Mouse (Mus musculus) heart, embryonic 14.5 days (tissue): ENCODE measurements around the gene Asb15. TPM values are rescaled to one million over a fixed set of nuclear protein-coding genes. Genes with fewer than 3 reads are reported as not detected.
A peak's percentile ranks its signal among the peaks of the same experiment; 100 is the strongest.

Experiments used
- ATAC-seq: fragments of 200-750 bp; cut with Nextera tagmentation; 2 replicates; pipeline ENCODE4 v1.8.0; 2017; ENCODE audit warnings: low read depth, moderate TSS enrichment; ENCODE audit not compliant: insufficient number of reproducible peaks, insufficient read depth, low FRiP score
- H3K27ac ChIP-seq, 2 experiments: fragments of 200-500 bp in 1 of 2; fragments of 300-500 bp in 1 of 2; sonication (generic) in 1 of 2; replicated peaks in 1 of 2; 2 replicates each; pipeline ENCODE4 v1.5.1; 2012 to 2014; ENCODE audit warnings: low read depth in 2 of 2, low read length in 2 of 2, control low read depth in 1 of 2, mild to moderate bottlenecking in 1 of 2, mixed read lengths in 1 of 2; ENCODE audit not compliant: control insufficient read depth in 1 of 2, insufficient read depth in 1 of 2
- H3K27me3 ChIP-seq: fragments of 300-500 bp; sonication (generic); 2 replicates; pipeline ENCODE4 v1.6.1; 2014; ENCODE audit warnings: mild to moderate bottlenecking, low read length, control low read depth; ENCODE audit not compliant: control insufficient read depth, insufficient read depth
- H3K36me3 ChIP-seq: fragments of 300-500 bp; sonication (generic); 2 replicates; pipeline ENCODE4 v1.6.1; 2014; ENCODE audit warnings: mild to moderate bottlenecking, control low read depth, low read length, mixed read lengths; ENCODE audit not compliant: control insufficient read depth, insufficient read depth
- H3K4me1 ChIP-seq, 2 experiments: fragments of 200-500 bp in 1 of 2; fragments of 300-500 bp in 1 of 2; sonication (generic) in 1 of 2; 2 replicates each; pipeline ENCODE4 v1.6.1; 2012 to 2014; ENCODE audit warnings: low read length in 2 of 2, control low read depth in 1 of 2, mixed read lengths in 1 of 2; ENCODE audit not compliant: control insufficient read depth in 2 of 2, insufficient read depth in 2 of 2
- H3K4me2 ChIP-seq: fragments of 300-500 bp; sonication (generic); 2 replicates; pipeline ENCODE4 v1.6.1; 2014; ENCODE audit warnings: mild to moderate bottlenecking, low read length
- H3K4me3 ChIP-seq, 2 experiments: fragments of 200-500 bp in 1 of 2; fragments of 300-500 bp in 1 of 2; sonication (generic) in 1 of 2; 2 replicates each; pipeline ENCODE4 v1.5.1; 2012 to 2014; ENCODE audit warnings: low read length in 2 of 2, mild to moderate bottlenecking in 2 of 2, control low read depth in 1 of 2, low read depth in 1 of 2, moderate library complexity in 1 of 2; ENCODE audit not compliant: control insufficient read depth in 1 of 2, insufficient read depth in 1 of 2
- H3K9ac ChIP-seq: fragments of 300-500 bp; sonication (generic); 2 replicates; pipeline ENCODE4 v1.6.1; 2014; ENCODE audit warnings: mild to moderate bottlenecking, low read length
- H3K9me3 ChIP-seq: fragments of 300-500 bp; sonication (generic); 2 replicates; pipeline ENCODE4 v1.6.1; 2016; ENCODE audit warnings: low read length, control low read depth; ENCODE audit not compliant: control insufficient read depth
- WGBS: fragments of 180-500 bp; shearing (Covaris S2); extraction: QIAGEN DNeasy Blood & Tissue Kit; methylation state at CpG from one replicate; pipeline ENCODE4 v1.1.7; 2014; 5-methylcytosine and 5-hydroxymethylcytosine counted together
- polyA plus RNA-seq: library from polyadenylated mRNA; unstranded; fragments of >200 nt; fragmentation: Nextera tagmentation; extraction: Ambion mirVana; gene quantifications from 2 replicates; pipeline ENCODE4 v1.2.1, GENCODE M21; 2014

The Asb15 gene
- polyA plus RNA-seq, 1 experiment from 2014 or later, result 0.49 TPM

DNA sequence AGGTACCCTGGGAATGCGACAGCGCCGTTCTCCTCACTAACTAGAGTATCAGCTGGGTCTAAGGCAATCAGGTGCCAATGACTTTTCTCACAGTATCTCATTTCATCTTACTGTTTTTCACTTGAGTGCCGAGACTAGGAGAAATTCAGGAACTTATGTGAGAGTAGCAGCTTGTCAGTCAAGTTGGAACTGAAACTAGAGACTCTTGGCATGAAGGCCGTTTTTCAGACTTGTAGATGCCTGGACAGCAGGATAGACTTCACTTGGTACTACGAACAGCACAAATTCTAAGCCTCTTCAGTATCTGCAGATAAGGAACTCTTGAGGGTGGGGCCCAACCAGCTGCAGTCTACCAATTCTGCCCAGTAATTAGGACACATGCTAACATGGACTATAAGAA lies 72.2 kb downstream of the Asb15 start:
- WGBS, result 27% methylated on average over 6 of the region's 6 CpGs

DNA sequence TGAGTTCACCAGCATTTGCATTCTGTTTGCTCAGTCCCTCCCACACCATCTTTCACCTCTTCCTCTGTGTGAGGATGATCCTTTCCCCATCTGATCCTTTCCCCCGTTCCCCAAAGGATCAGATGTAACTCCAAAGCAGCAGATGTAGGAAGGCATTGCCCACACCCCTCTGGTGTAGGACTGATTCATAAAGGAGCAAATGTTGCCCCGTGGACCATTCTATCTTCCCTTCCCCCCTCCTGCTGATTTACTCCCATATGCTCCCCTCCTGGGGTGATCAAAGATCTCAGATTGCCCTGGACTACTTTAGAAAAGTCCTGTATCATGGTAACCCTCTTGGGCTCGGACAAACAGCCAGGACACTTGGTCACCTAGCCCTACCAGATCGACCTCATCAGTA lies 72.8 kb downstream of the Asb15 start:
- Histone ChIP-seq H3K36me3 (peaks cover 35% of the 10 kb centered on the region), H3K27me3 (no peaks in the 10 kb centered on the region), H3K4me1 (peaks cover 12 to 26% of the 10 kb centered on the region in 2 experiments), H3K9ac (peak overlapping the region; percentile 89), H3K27ac (peak overlapping the region; percentile 74 to 98; a peak in 3 of 4 replicates), H3K4me2 (peak overlapping the region; percentile 74), H3K4me3 (peak overlapping the region; percentile 51 to 56), H3K9me3 (no peaks in the 10 kb centered on the region)
- no peak for ATAC-seq
- 51% methylated on average over 4 of the region's 4 CpGs for WGBS

More for the DNA sequence above, 72.2 kb downstream of the Asb15 start:
- no peaks in the 10 kb centered on the region for H3K9me3 ChIP-seq
- ATAC-seq, result no peak
- H3K27me3 ChIP-seq, result no peaks in the 10 kb centered on the region
- H3K9ac ChIP-seq, result peak overlapping the region; percentile 89
- H3K4me2 ChIP-seq, result peak overlapping the region; percentile 74
- H3K36me3 ChIP-seq, result peaks cover 30% of the 10 kb centered on the region
- peak overlapping the region; percentile 74 to 98 for H3K27ac ChIP-seq
- peak overlapping the region; percentile 51 to 56; a peak in 3 of 4 replicates for H3K4me3 ChIP-seq
- peaks cover 12 to 26% of the 10 kb centered on the region in 2 experiments for H3K4me1 ChIP-seq

DNA sequence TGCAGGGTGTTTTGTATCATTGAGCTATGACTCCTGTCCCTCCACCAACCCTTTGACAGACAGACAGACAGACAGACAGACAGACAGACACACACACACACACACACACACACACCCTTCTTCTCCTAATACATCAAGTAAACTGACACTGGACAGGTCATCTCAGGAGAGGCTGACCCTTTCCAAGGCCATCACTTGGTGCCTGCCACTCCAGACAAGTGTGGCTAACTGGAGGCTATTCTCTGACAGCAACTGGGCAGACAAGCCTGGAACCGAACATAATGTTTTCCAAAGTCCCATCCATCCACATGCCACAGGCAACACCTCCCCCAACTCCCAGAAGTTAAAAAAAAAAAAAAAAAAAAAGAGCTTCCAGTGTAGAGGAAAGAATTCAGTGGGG lies 73.7 kb downstream of the Asb15 start:
- no peaks in the 10 kb centered on the region for H3K9me3 ChIP-seq
- peak overlapping the region; percentile 89 for H3K9ac ChIP-seq
- ATAC-seq, result no peak
- no peaks in the 10 kb centered on the region for H3K27me3 ChIP-seq
- WGBS, result 4% methylated on average over 1 of the region's 1 CpGs
- H3K4me1 ChIP-seq, result peaks cover 12 to 32% of the 10 kb centered on the region in 2 experiments
- H3K36me3 ChIP-seq, result peaks cover 45% of the 10 kb centered on the region
- H3K27ac ChIP-seq, result peak overlapping the region; percentile 40 to 98; a peak in 3 of 4 replicates
- peak overlapping the region; percentile 1 to 51; a peak in 3 of 4 replicates for H3K4me3 ChIP-seq
- peak overlapping the region; percentile 74 for H3K4me2 ChIP-seq

DNA sequence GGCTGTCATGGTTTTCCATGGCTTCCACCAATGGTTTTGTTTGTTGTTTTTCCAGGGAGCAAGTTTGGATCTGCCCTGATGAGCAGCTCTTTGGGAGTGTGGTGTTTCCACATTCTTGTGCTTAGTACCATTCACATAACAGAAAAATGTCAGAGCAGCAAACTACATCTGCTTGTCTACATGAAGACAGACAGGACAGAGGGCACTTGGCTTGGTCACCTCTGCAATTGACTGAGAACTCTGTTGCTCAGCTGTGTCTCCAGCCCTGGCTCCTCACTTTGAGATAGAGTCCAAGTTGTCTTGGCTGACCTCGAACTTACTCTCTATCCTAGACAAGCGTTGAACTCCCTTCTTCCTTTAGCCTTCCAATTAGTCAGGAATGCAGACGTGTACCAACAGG lies 74.4 kb downstream of the Asb15 start:
- Histone ChIP-seq H3K27me3 (no peaks in the 10 kb centered on the region), H3K27ac (peak overlapping the region in 1 of 2 experiments; percentile 98; a peak in 1 of 4 replicates), H3K4me2 (peak overlapping the region; percentile 74), H3K9ac (no peak overlapping the region), H3K9me3 (no peaks in the 10 kb centered on the region), H3K4me1 (peaks cover 12 to 34% of the 10 kb centered on the region in 2 experiments), H3K4me3 (no peak overlapping the region), H3K36me3 (peaks cover 52% of the 10 kb centered on the region)
- WGBS, result 59% methylated on average over 3 of the region's 3 CpGs
- ATAC-seq, result no peak

DNA sequence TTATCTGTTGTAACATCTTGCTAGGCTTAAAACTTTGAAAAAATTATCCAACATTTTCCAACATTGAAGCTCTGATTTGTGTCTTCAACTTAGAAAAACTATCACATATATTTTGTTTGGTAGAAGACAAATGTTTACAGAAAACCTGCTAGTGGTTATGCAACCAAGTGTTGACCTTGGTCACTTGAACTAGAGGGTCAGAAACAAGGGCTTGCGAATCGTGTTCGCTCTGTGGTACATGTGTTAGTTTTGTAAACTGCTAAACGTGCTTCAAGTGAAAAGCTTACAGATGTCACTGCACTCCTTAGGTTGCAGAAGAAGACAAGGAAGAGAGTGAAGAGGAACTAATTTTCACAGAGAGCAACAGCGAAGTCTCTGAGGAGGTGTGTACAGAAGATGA lies 75.0 kb downstream of the Asb15 start:
- Histone ChIP-seq H3K36me3 (peaks cover 57% of the 10 kb centered on the region), H3K27ac (no peak overlapping the region), H3K9me3 (no peaks in the 10 kb centered on the region), H3K4me1 (peaks cover 14 to 41% of the 10 kb centered on the region in 2 experiments), H3K9ac (no peak overlapping the region), H3K27me3 (no peaks in the 10 kb centered on the region), H3K4me2 (no peak overlapping the region), H3K4me3 (no peak overlapping the region)
- no peak for ATAC-seq
- WGBS, result 84% methylated on average over 5 of the region's 5 CpGs

DNA sequence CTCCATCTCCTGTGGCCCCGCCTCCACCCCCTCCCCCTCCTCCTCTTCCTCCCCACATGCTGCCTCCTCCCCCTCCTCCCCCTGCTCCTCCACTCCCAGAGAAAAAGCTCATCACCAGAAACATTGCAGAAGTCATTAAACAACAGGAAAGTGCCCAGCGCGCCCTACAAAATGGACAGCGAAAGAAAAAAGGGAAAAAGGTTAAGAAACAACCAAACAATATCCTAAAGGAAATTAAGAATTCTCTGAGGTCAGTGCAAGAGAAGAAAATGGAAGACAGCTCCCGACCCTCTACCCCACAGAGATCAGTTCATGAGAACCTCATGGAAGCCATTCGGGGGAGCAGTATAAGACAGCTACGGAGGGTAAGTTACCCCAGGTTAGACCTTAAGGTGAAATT lies 76.3 kb downstream of the Asb15 start:
- no peak for ATAC-seq
- no peak overlapping the region for H3K4me3 ChIP-seq
- H3K9ac ChIP-seq, result no peak overlapping the region
- H3K27me3 ChIP-seq, result no peaks in the 10 kb centered on the region
- peaks cover 14 to 43% of the 10 kb centered on the region in 2 experiments for H3K4me1 ChIP-seq
- 92% methylated on average over 7 of the region's 7 CpGs for WGBS
- no peak overlapping the region for H3K4me2 ChIP-seq
- H3K9me3 ChIP-seq, result no peaks in the 10 kb centered on the region
- no peak overlapping the region for H3K27ac ChIP-seq
- H3K36me3 ChIP-seq, result peaks cover 70% of the 10 kb centered on the region

DNA sequence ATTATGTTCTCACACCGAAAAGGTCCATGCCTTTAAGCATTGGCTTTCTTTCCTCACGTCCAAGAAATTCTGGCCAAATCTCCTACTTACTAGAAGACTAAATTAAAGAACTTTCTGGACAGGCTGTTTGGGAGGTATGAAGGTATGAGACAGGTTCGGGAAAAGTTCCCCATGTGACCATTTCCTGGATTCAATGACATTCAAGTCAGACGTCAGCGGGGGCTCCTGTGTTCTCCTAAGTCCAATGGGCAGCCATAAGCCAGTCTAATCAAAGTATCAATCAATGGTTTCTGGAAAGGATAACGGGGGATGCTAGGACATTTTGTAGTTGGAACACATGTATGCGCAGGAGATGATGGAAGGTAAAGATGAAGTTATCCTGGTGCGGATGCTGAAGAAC lies 77.7 kb downstream of the Asb15 start:
- no peak for ATAC-seq
- no peaks in the 10 kb centered on the region for H3K9me3 ChIP-seq
- H3K9ac ChIP-seq, result no peak overlapping the region
- H3K27me3 ChIP-seq, result no peaks in the 10 kb centered on the region
- H3K4me1 ChIP-seq, result peaks cover 13 to 40% of the 10 kb centered on the region in 2 experiments
- H3K4me2 ChIP-seq, result no peak overlapping the region
- no peak overlapping the region for H3K4me3 ChIP-seq
- 87% methylated on average over 8 of the region's 8 CpGs for WGBS
- H3K36me3 ChIP-seq, result peaks cover 79% of the 10 kb centered on the region
- H3K27ac ChIP-seq, result no peak overlapping the region

DNA sequence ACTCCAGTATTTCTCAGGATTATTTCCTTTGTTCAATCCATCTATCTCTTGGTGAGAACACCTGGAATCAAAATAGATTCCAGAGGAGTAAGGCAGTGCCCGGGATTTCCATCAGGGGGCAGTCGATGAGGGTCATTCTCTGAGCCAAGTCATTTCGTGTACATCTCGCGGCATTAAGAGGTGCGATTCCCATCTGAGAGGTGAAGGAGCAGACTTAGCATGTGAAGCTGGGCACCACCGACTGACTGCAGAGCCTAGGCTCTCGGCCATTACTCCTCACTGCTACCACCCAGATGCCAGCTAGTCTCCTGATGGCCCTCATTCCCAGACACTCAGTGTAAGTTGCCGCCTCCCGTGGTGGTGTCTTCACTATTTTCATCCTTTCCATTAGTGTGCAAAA lies 78.6 kb downstream of the Asb15 start:
- WGBS, result 69% methylated on average over 10 of the region's 10 CpGs
- Histone ChIP-seq H3K4me3 (no peak overlapping the region), H3K27ac (no peak overlapping the region), H3K27me3 (no peaks in the 10 kb centered on the region), H3K4me2 (no peak overlapping the region), H3K36me3 (peaks cover 80% of the 10 kb centered on the region), H3K9ac (no peak overlapping the region), H3K9me3 (no peaks in the 10 kb centered on the region), H3K4me1 (peaks cover 11 to 31% of the 10 kb centered on the region in 2 experiments)
- ATAC-seq, result no peak
